Mouse (Mus musculus) stomach, embryonic 14.5 days (tissue): ENCODE measurements around the gene Trappc3. TPM values are rescaled to one million over a fixed set of nuclear protein-coding genes. Genes with fewer than 3 reads are reported as not detected.

ENCODE experiments used
- ATAC-seq: fragments of 200-750 bp; cut with Nextera tagmentation; 2 replicates; pipeline ENCODE4 v1.8.0; 2017; ENCODE audit warnings: low read depth, moderate TSS enrichment; ENCODE audit not compliant: insufficient number of reproducible peaks, insufficient read depth, low FRiP score
- H3K27ac ChIP-seq: fragments of 300-500 bp; sonication (generic); 2 replicates; pipeline ENCODE4 v1.5.1; 2014; ENCODE audit warnings: mild to moderate bottlenecking, low read length, moderate library complexity, mixed read lengths
- H3K27me3 ChIP-seq: fragments of 300-500 bp; sonication (generic); 2 replicates; pipeline ENCODE4 v1.6.1; 2014; ENCODE audit warnings: low read length, control low read depth, mixed read lengths; ENCODE audit not compliant: control insufficient read depth, insufficient read depth
- H3K36me3 ChIP-seq: fragments of 300-500 bp; sonication (generic); 2 replicates; pipeline ENCODE4 v1.6.1; 2014; ENCODE audit warnings: mild to moderate bottlenecking, control low read depth, low read length, moderate library complexity, mixed read lengths; ENCODE audit not compliant: control insufficient read depth, insufficient read depth
- H3K4me1 ChIP-seq: fragments of 300-500 bp; sonication (generic); 2 replicates; pipeline ENCODE4 v1.6.1; 2014; ENCODE audit warnings: low read length, control low read depth, mixed read lengths; ENCODE audit not compliant: control insufficient read depth, insufficient read depth
- H3K4me2 ChIP-seq: fragments of 300-500 bp; sonication (generic); replicated peaks from 2 replicates; pipeline ENCODE4 v1.6.1; 2014; ENCODE audit warnings: low read depth, low read length, control low read depth
- H3K4me3 ChIP-seq: fragments of 300-500 bp; sonication (generic); 2 replicates; pipeline ENCODE4 v1.5.1; 2014; ENCODE audit warnings: low read depth, low read length, control low read depth
- H3K9ac ChIP-seq: fragments of 300-500 bp; sonication (generic); replicated peaks from 2 replicates; pipeline ENCODE4 v1.6.1; 2014; ENCODE audit warnings: low read depth, mild to moderate bottlenecking, control low read depth, low read length, moderate library complexity, mixed read lengths
- H3K9me3 ChIP-seq: fragments of 300-500 bp; sonication (generic); 2 replicates; pipeline ENCODE4 v1.6.1; 2016; ENCODE audit warnings: low read depth, low read length, control low read depth; ENCODE audit not compliant: control insufficient read depth
- WGBS: fragments of 180-500 bp; shearing (Covaris S2); extraction: QIAGEN DNeasy Blood & Tissue Kit; methylation state at CpG from one replicate; pipeline ENCODE4 v1.1.7; 2014; 5-methylcytosine and 5-hydroxymethylcytosine counted together
- polyA plus RNA-seq: library from polyadenylated mRNA; unstranded; fragments of >200 nt; fragmentation: Nextera tagmentation; extraction: Ambion mirVana; gene quantifications from 2 replicates; pipeline ENCODE4 v1.2.1, GENCODE M21; 2014

Gene Trappc3
- polyA plus RNA-seq, 1 experiment from 2014 or later: 14.7 TPM

DNA sequence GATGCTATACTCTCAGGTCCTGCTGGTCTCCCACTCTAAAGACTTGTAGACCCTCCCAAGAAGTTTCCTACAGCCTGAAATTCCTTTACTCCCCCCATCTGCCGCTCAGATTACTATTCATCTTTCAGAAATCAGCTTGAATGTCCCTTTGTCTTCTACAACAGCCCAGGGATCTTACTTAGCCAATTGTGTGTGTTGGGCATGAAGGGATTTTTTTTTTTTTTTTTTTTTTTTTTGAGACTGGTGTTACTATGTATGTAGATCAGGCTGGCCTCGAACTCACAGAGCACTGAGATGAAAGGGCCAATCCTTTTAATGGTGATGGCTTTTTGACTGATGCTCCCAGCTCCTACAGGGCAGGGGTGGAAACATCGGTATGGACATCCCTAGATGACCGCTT, 33.8 kb downstream of the Trappc3 start:
- no peaks in the 10 kb centered on the region for H3K9me3 ChIP-seq
- ATAC-seq: no peak
- H3K27ac ChIP-seq: no peak overlapping the region
- no peaks in the 10 kb centered on the region for H3K36me3 ChIP-seq
- H3K4me1 ChIP-seq: peaks cover 14% of the 10 kb centered on the region
- H3K27me3 ChIP-seq: peaks cover 13% of the 10 kb centered on the region; the same call in 1 of the 2 replicates
- H3K4me2 ChIP-seq: peak overlapping the region; percentile 41; the same call in 1 of the 2 replicates
- no peak overlapping the region for H3K4me3 ChIP-seq
- no peak overlapping the region for H3K9ac ChIP-seq
- WGBS: 45% methylated on average over 4 of the region's 4 CpGs

DNA sequence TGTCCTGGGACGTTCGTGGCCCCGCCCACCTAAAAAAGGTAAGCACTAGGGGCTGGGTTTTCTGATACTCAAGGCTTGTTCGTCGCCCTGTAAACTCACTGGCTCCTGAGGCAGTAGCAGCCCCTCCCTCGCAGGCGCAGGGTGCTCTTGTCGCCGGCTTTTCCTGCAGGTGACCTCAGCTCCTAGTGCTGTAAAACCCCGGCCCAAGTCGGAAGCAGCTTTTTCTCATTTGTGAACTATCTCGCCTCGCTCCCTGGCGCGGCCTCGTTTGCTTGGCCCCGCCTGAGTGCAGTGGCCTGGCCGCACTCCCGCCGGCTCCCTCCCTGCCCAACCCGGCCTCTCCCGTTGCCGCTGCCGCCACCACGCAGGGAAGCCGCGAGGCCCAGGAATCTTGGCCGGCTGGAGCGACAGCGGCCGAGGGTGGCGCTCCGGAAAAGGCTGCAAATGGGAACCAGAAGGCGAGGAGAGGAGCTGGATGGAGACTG, 34.5 kb downstream of the Trappc3 start:
- WGBS: 1% methylated on average over 34 of the region's 34 CpGs
- H3K27ac ChIP-seq: peak overlapping the region; percentile 41; the same call in 1 of the 2 replicates
- H3K36me3 ChIP-seq: no peaks in the 10 kb centered on the region
- H3K4me3 ChIP-seq: peak overlapping the region; percentile 18
- H3K9ac ChIP-seq: no peak overlapping the region; the same call in 1 of the 2 replicates
- peaks cover 21% of the 10 kb centered on the region for H3K4me1 ChIP-seq
- peak overlapping the region; percentile 41 for H3K4me2 ChIP-seq
- peak; percentile 57; the same call in 1 of the 2 replicates for ATAC-seq
- peaks cover 15% of the 10 kb centered on the region; the same call in 1 of the 2 replicates for H3K27me3 ChIP-seq
- no peaks in the 10 kb centered on the region for H3K9me3 ChIP-seq

DNA sequence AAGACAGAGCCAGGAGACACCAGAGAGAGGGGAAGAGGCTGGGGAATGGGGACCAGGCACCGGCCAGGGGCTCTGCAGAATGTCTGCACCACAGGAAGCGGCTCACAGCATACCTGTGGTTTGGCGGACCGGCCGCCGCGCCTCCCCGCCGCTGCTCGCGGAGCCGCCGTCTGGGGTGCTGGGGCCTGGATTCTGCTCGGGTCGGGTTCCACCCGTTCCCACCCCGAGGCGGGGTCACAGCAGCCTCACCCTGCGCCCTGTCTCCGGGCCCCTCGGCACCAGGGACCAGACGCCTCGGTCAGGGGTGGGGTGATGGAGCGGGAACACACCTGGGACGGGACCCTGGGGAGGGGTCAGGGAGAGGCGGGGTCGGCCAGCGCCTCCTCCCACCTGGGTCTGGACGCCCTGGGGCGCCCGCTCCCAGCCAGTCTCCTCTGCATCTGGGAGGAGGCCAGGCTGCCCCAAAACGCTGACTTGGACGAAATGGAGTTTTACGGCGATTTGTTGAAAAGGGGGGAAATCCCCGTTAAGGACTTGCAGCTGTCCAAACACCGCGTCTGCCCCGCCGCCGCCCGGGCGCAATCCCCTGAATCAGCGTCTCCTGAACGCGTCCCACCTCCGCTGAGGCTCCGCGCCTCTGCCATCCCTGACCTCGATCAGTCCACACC, 38.9 kb downstream of the Trappc3 start:
- H3K4me3 ChIP-seq: peak overlapping the region; percentile 29
- H3K36me3 ChIP-seq: no peaks in the 10 kb centered on the region
- H3K9ac ChIP-seq: 0 out of 2 replicates have a peak overlapping the region, but pooled peaks have one; percentile 10
- ATAC-seq: peak; percentile 31; the same call in 1 of the 2 replicates
- no peaks in the 10 kb centered on the region for H3K9me3 ChIP-seq
- H3K4me1 ChIP-seq: peaks cover 22% of the 10 kb centered on the region
- 1% methylated on average over 50 of the region's 50 CpGs for WGBS
- peaks cover 15% of the 10 kb centered on the region; the same call in 1 of the 2 replicates for H3K27me3 ChIP-seq
- no peak overlapping the region for H3K27ac ChIP-seq
- H3K4me2 ChIP-seq: peak overlapping the region; percentile 79

DNA sequence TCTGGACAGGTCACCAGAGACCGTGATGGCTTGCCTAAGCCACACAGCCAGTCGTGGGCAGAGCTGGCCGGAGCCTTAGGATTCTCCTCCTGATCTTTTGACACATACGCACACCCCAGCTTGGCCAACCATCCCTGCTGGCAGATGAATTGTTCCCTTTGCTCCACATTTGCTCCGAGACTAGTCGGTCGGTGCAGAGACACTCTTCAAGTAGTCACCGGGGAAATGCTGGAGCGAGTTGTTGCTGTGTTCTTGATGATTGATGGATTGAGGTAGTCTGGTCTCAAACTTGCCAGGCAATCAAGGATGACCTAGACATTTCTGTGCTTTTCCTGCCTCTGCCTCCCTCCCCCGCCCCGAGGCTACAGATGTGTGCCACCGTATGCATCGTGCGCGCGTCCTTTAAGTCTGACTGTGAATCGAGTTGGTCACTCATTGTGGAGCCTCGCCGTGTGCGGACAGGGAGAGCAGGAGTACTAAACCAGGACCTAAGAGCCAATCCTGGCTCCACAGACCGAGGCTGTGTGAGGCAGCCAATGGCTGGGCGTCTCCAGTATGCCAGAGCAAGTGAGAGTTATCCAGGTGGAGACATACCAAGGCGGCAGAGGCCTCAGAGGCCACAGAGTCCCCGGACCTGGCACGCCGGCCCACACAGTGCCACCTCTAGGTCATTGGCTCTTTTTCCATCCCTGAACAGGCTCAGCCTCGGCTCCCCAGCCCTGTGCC, 39.6 kb downstream of the Trappc3 start:
- 0 out of 2 replicates have a peak, but pooled peaks have one; percentile 19 for ATAC-seq
- Histone ChIP-seq H3K4me1 (peaks cover 22% of the 10 kb centered on the region), H3K9me3 (no peaks in the 10 kb centered on the region), H3K4me2 (peak overlapping the region; percentile 79), H3K27me3 (peaks cover 15% of the 10 kb centered on the region; the same call in 1 of the 2 replicates), H3K4me3 (peak overlapping the region; percentile 29), H3K36me3 (no peaks in the 10 kb centered on the region), H3K9ac (no peak overlapping the region), H3K27ac (no peak overlapping the region)
- 8% methylated on average over 27 of the region's 27 CpGs for WGBS

DNA sequence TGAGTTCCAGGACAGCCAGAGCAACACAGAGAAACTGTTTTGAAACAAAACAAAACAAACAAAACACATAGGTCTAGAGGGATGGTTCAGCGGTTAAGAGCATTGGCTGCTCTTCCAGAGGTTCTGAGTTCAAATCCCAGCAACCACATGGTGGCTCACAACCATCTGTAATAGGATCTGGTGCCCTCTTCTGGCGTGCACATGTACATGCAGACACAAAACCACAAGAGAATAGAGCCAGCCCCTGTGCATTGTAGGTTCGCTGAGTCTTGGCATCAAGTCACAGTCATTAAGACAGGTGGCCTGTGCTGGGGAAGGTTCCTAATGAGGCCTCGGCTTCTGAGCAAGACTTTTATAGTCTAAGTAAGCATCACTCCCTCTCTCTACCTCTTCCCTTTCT, 41.8 kb downstream of the Trappc3 start:
- Histone ChIP-seq H3K4me2 (no peak overlapping the region), H3K36me3 (no peaks in the 10 kb centered on the region), H3K4me1 (peaks cover 17% of the 10 kb centered on the region), H3K4me3 (no peak overlapping the region), H3K9me3 (no peaks in the 10 kb centered on the region), H3K27ac (no peak overlapping the region), H3K9ac (no peak overlapping the region), H3K27me3 (peaks cover 12% of the 10 kb centered on the region; the same call in 1 of the 2 replicates)
- WGBS: 64% methylated on average over 4 of the region's 4 CpGs
- ATAC-seq: no peak

DNA sequence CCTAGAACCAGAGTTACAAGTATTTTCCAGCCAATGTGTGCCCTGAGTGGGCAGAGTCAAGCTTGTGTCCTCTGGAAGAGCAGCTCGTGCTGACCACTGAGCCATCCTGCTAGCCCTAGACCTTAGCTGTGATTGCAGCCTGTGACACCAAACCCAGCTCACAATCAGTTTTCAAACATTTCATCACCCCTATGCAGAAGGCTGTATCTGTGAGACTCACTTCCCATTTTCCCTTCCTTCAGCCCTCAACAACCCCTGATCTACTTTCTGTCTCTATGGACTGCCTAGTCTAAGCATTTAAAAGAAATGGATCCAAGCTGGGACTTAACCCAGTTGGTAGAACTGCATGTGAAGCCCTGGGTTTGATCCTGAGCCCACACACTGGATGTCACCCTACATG, 43.3 kb downstream of the Trappc3 start:
- H3K4me3 ChIP-seq: no peak overlapping the region
- no peak overlapping the region for H3K4me2 ChIP-seq
- 94% methylated on average over 1 of the region's 1 CpGs for WGBS

DNA sequence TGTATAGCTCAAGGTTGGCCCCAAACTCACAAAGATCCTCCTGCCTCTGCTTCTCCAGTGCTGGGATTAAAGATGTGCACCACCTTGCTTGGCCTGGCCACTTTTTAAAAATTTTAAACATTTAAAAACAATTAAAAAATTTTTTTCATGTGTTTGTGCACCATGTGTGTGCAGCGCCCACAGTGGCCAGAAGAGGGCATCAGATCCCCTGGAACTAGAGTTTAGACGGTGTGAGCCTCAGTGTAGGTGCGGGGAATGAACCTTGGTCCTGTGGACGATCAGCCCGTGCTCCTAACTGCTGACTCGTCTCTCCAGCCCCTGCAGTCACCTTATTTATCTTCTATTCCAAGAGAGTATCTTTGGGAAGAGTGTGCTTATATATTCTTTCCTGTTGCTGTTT, 43.9 kb downstream of the Trappc3 start:
- H3K4me3 ChIP-seq: no peak overlapping the region
- 91% methylated on average over 6 of the region's 6 CpGs for WGBS
- no peak overlapping the region for H3K27ac ChIP-seq
- peaks cover 2% of the 10 kb centered on the region; the same call in 1 of the 2 replicates for H3K27me3 ChIP-seq
- ATAC-seq: no peak
- H3K4me2 ChIP-seq: no peak overlapping the region
- no peaks in the 10 kb centered on the region for H3K9me3 ChIP-seq
- no peaks in the 10 kb centered on the region for H3K36me3 ChIP-seq
- H3K4me1 ChIP-seq: peaks cover 7% of the 10 kb centered on the region
- no peak overlapping the region for H3K9ac ChIP-seq

More for the DNA sequence above, 43.3 kb downstream of the Trappc3 start:
- Histone ChIP-seq H3K27ac (no peak overlapping the region), H3K9me3 (no peaks in the 10 kb centered on the region), H3K9ac (no peak overlapping the region), H3K4me1 (peaks cover 13% of the 10 kb centered on the region), H3K27me3 (peaks cover 7% of the 10 kb centered on the region; the same call in 1 of the 2 replicates), H3K36me3 (no peaks in the 10 kb centered on the region)
- ATAC-seq: no peak

DNA sequence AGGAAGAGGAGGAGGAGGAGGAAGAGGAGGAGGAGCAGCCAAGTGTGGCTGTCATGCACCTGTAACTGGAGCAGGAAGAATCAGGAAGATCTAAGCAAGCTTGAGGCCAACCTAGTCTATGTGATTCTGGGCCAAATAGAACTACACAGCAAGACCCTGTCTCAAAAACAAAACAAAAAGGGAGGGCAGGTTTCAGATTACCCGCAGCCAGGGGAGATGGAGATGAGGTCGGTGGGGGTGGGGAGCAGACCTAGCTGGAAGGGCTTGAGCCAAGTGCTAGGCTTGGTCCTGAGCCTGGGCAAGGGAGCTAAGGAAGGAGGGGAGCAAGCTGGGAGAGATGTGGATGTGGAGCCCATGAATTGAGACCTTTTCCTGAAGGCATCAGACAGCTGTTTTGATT, 44.7 kb downstream of the Trappc3 start:
- Histone ChIP-seq H3K4me3 (no peak overlapping the region), H3K9ac (no peak overlapping the region), H3K9me3 (no peaks in the 10 kb centered on the region), H3K4me1 (no peaks in the 10 kb centered on the region; the same call in 1 of the 2 replicates), H3K4me2 (no peak overlapping the region), H3K27ac (no peak overlapping the region), H3K36me3 (no peaks in the 10 kb centered on the region), H3K27me3 (no peaks in the 10 kb centered on the region)
- WGBS: 6% methylated on average over 2 of the region's 2 CpGs
- ATAC-seq: no peak
